Mouse (Mus musculus) embryonic facial prominence, embryonic 12.5 days (tissue): Measurements from ENCODE around the gene Cobll1. TPM values are rescaled to one million over a fixed set of nuclear protein-coding genes. Genes with fewer than 3 reads are reported as not detected.

Experiments used
- ATAC-seq: fragments of 200-750 bp; cut with Nextera tagmentation; 2 replicates; pipeline ENCODE4 v1.8.0; 2017; ENCODE audit not compliant: insufficient number of reproducible peaks, insufficient read depth, low FRiP score, low TSS enrichment
- H3K27ac ChIP-seq: fragments of 300-500 bp; sonication (generic); 2 replicates; pipeline ENCODE4 v1.5.1; 2016; ENCODE audit warnings: mild to moderate bottlenecking
- H3K27me3 ChIP-seq: fragments of 300-500 bp; sonication (generic); 2 replicates; pipeline ENCODE4 v1.6.1; 2016; ENCODE audit warnings: mild to moderate bottlenecking, moderate library complexity
- H3K36me3 ChIP-seq: fragments of 300-500 bp; sonication (generic); 2 replicates; pipeline ENCODE4 v1.6.1; 2016; ENCODE audit warnings: mild to moderate bottlenecking
- H3K4me1 ChIP-seq: fragments of 300-500 bp; sonication (generic); 2 replicates; pipeline ENCODE4 v1.6.1; 2016
- H3K4me2 ChIP-seq: fragments of 300-500 bp; sonication (generic); replicated peaks from 2 replicates; pipeline ENCODE4 v1.6.1; 2016; ENCODE audit warnings: mild to moderate bottlenecking, moderate library complexity
- H3K4me3 ChIP-seq: fragments of 300-500 bp; sonication (generic); 2 replicates; pipeline ENCODE4 v1.5.1; 2016; ENCODE audit warnings: mild to moderate bottlenecking
- H3K9ac ChIP-seq: fragments of 300-500 bp; sonication (generic); 2 replicates; pipeline ENCODE4 v1.6.1; 2016; ENCODE audit warnings: mild to moderate bottlenecking, moderate library complexity
- H3K9me3 ChIP-seq: fragments of 300-500 bp; sonication (generic); 2 replicates; pipeline ENCODE4 v1.6.1; 2016; ENCODE audit warnings: mild to moderate bottlenecking, moderate library complexity
- WGBS: fragments of 180-500 bp; shearing (Covaris S2); methylation state at CpG from one replicate; pipeline ENCODE4 v1.1.7; 2016; 5-methylcytosine and 5-hydroxymethylcytosine counted together
- polyA plus RNA-seq: library from polyadenylated mRNA; unstranded; fragments of >200 nt; fragmentation: Nextera tagmentation; extraction: Ambion mirVana; gene quantifications from 2 replicates; pipeline ENCODE4 v1.2.1, GENCODE M21; 2016

Gene Cobll1
- polyA plus RNA-seq, 1 experiment from 2014 or later, result 3.3 TPM

DNA sequence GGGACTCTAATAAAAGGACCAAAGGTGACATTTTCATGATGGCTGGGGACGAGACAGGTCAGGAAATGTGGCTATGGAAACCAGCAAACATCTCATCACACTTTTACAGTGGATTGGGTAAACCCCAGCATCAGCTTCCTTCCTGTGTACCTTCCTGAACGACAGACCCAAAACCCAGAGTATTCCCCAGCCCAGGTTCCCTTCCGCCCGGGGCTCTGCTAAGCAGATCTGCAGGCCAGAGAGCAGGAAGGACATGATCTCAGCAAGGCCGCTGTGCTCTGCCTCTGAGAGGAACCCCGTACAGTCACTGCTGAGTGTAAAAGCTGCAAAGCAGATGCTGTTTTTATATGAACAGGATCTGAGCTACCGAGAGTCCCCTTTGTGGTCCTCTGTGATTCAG lies 49.9 kb downstream of the Cobll1 start:
- Histone ChIP-seq H3K9me3 (no peaks in the 10 kb centered on the region), H3K4me3 (no peak overlapping the region), H3K4me1 (0 out of 2 replicates have a peak, but pooled peaks cover 5% of the 10 kb centered on the region), H3K4me2 (no peak overlapping the region), H3K27ac (no peak overlapping the region), H3K27me3 (no peaks in the 10 kb centered on the region), H3K36me3 (no peaks in the 10 kb centered on the region), H3K9ac (no peak overlapping the region)
- ATAC-seq, result no peak
- 42% methylated on average over 7 of the region's 7 CpGs for WGBS

DNA sequence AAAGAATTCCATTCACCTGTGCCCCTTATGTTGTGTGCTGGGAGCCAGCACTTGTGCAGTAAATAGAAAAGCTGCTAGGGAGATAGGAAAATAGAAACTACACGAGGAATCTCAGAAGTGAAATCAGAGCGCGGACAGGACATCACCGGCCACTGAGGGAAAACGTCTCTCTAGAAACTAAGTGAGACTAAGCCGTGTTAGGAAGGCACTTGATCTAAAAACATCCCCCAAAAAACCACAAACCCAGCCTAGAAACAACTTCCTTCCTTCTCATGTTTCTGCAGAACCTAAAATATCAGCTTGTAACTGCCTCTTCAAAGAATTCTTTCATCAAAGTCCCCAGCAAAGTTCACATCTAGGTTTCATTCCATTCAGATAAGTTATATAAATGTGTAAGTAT lies 50.6 kb downstream of the Cobll1 start:
- no peak for ATAC-seq
- WGBS, result 37% methylated on average over 6 of the region's 6 CpGs
- Histone ChIP-seq H3K9me3 (no peaks in the 10 kb centered on the region), H3K9ac (no peak overlapping the region), H3K27ac (no peak overlapping the region), H3K4me2 (no peak overlapping the region), H3K4me3 (no peak overlapping the region), H3K27me3 (no peaks in the 10 kb centered on the region), H3K36me3 (no peaks in the 10 kb centered on the region), H3K4me1 (0 out of 2 replicates have a peak, but pooled peaks cover 5% of the 10 kb centered on the region)

- H3K27ac ChIP-seq, result no peak overlapping the region
- no peak overlapping the region for H3K9ac ChIP-seq
- H3K27me3 ChIP-seq, result no peaks in the 10 kb centered on the region
- H3K4me1 ChIP-seq, result 0 out of 2 replicates have a peak, but pooled peaks cover 5% of the 10 kb centered on the region
- no peaks in the 10 kb centered on the region for H3K36me3 ChIP-seq
- H3K4me3 ChIP-seq, result no peak overlapping the region
- H3K9me3 ChIP-seq, result no peaks in the 10 kb centered on the region
- H3K4me2 ChIP-seq, result no peak overlapping the region
- no peak for ATAC-seq
These were observed 51.6 kb downstream of the Cobll1 start for GRCm38 (mm10) chr2:65187652-65188051.

GRCm38 (mm10) chr2:65187164-65187563 lies 52.0 kb downstream of the Cobll1 start:
- H3K27me3 ChIP-seq, result no peaks in the 10 kb centered on the region
- no peak overlapping the region for H3K9ac ChIP-seq
- no peak for ATAC-seq
- no peak overlapping the region for H3K4me2 ChIP-seq
- WGBS, result 81% methylated on average over 3 of the region's 3 CpGs
- H3K27ac ChIP-seq, result no peak overlapping the region
- H3K4me3 ChIP-seq, result no peak overlapping the region
- 0 out of 2 replicates have a peak, but pooled peaks cover 5% of the 10 kb centered on the region for H3K4me1 ChIP-seq
- H3K36me3 ChIP-seq, result no peaks in the 10 kb centered on the region
- no peaks in the 10 kb centered on the region for H3K9me3 ChIP-seq

GRCm38 (mm10) chr2:65182747-65183146 lies 56.5 kb downstream of the Cobll1 start:
- no peaks in the 10 kb centered on the region for H3K9me3 ChIP-seq
- H3K4me2 ChIP-seq, result no peak overlapping the region
- H3K4me1 ChIP-seq, result peaks cover 3% of the 10 kb centered on the region; the same call in 1 of the 2 replicates
- no peak overlapping the region for H3K4me3 ChIP-seq
- no peak overlapping the region for H3K27ac ChIP-seq
- no peaks in the 10 kb centered on the region for H3K36me3 ChIP-seq
- WGBS, result 43% methylated on average over 2 of the region's 2 CpGs
- no peaks in the 10 kb centered on the region for H3K27me3 ChIP-seq
- no peak overlapping the region for H3K9ac ChIP-seq
- ATAC-seq, result no peak

DNA sequence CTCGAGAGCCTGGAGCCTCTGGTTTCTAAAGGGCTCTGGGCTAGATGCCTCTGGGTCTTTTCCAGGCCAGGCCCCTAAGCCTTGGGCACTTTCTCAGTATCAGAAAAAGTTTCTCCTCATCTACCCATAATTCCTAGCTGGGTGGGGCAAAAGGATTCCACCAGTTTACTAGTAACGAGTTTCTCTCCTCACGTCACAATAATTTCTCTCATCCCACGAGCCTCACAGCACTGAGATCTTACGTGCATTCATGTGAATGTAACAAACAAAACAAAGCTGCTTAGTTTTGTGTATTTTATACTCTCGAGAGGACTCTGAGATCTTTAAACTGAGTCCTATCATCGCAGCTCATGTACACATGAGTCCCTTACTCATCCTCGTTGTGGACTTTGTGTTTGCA lies 57.5 kb downstream of the Cobll1 start:
- H3K4me2 ChIP-seq, result no peak overlapping the region
- peaks cover 3% of the 10 kb centered on the region; the same call in 1 of the 2 replicates for H3K4me1 ChIP-seq
- no peak for ATAC-seq
- no peak overlapping the region for H3K4me3 ChIP-seq
- H3K27me3 ChIP-seq, result no peaks in the 10 kb centered on the region
- H3K9ac ChIP-seq, result no peak overlapping the region
- no peak overlapping the region for H3K27ac ChIP-seq
- no peaks in the 10 kb centered on the region for H3K36me3 ChIP-seq
- 89% methylated on average over 8 of the region's 8 CpGs for WGBS
- H3K9me3 ChIP-seq, result no peaks in the 10 kb centered on the region

DNA sequence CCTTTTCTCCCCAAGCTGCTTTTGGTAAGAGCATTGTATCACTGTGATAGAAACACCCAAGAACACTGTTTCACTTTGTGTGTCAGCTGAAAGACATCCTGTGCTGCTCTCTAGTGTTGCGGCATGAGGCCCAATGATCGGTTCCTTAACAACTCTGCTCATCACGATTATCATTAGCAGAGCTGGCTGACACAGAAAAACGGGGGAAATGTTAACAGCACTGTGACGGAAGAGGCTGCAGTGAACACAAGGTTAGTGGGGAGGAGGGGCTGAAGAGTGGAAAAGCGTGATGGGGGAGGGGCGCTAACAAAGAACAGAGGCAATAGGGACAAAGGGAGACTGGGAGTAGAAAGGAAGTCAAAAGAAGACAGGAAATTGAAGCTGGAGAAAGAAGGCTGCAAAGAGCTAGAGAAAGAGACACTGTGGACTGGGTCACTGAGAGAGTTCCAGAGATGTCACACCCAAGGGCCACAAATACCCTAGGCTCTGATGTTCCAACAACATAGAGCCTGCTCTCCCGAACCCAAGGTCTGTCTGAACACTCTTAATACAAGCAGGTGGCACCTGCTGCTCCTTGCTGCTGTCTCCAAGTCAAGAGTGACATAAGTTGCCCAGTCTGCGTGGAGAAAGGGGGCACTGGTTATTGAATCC lies 58.0 kb downstream of the Cobll1 start:
- H3K27ac ChIP-seq, result no peak overlapping the region
- H3K4me2 ChIP-seq, result no peak overlapping the region
- ATAC-seq, result no peak

GRCm38 (mm10) chr2:65175645-65176044 lies 63.6 kb downstream of the Cobll1 start:
- no peak for ATAC-seq
- Histone ChIP-seq H3K36me3 (no peaks in the 10 kb centered on the region), H3K27ac (no peak overlapping the region), H3K4me1 (no peaks in the 10 kb centered on the region), H3K4me2 (no peak overlapping the region), H3K4me3 (no peak overlapping the region), H3K9me3 (no peaks in the 10 kb centered on the region), H3K9ac (no peak overlapping the region), H3K27me3 (no peaks in the 10 kb centered on the region)
- WGBS, result 28% methylated on average over 5 of the region's 5 CpGs

More for the DNA sequence above, 58.0 kb downstream of the Cobll1 start:
- 40% methylated on average over 9 of the region's 9 CpGs for WGBS
- Histone ChIP-seq H3K9me3 (no peaks in the 10 kb centered on the region), H3K4me3 (no peak overlapping the region), H3K4me1 (peaks cover 3% of the 10 kb centered on the region; the same call in 1 of the 2 replicates), H3K36me3 (no peaks in the 10 kb centered on the region), H3K27me3 (no peaks in the 10 kb centered on the region), H3K9ac (no peak overlapping the region)

DNA sequence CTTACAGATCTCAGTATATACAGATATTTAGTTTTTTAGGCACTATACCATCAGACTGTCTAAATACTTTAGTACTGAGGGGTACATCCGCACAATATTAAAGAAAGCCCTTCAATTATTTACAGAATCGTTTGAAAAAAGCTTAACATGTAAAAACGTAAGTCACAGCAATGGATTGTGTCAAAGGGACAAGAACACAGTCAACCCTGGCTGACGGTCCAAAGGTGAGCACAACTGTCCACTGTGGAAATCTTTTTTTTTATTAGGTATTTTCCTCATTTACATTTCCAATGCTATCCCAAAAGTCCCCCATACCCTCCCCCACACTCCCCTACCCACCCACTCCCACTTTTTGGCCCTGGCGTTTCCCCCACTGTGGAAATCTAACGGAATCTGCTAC lies 67.1 kb downstream of the Cobll1 start:
- Histone ChIP-seq H3K4me1 (no peaks in the 10 kb centered on the region), H3K4me2 (no peak overlapping the region), H3K27me3 (no peaks in the 10 kb centered on the region), H3K27ac (no peak overlapping the region), H3K9ac (no peak overlapping the region), H3K4me3 (no peak overlapping the region), H3K9me3 (no peaks in the 10 kb centered on the region), H3K36me3 (no peaks in the 10 kb centered on the region)
- no peak for ATAC-seq
- WGBS, result 86% methylated on average over 6 of the region's 6 CpGs

DNA sequence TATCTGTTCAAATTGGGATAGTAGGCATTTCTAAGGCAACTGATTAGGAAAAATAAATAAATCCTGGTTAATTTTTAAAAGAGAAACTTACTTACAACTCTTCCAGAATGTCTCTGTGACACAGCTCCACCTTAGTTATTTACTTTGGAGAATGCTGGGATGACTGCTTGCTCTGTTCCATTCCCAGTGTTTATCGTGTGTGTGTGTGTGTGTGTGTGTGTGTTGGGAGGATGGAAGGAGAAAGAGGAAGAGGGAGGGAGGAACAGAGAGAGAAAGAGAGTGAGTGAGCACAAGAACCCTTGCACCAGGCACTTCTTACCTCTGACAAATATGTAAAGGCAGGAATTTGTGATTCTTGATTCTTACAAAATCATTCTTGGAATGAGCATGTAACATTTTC lies 67.7 kb downstream of the Cobll1 start:
- WGBS, result 57% methylated on average over 1 of the region's 1 CpGs
- no peaks in the 10 kb centered on the region for H3K4me1 ChIP-seq
- H3K9ac ChIP-seq, result no peak overlapping the region
- H3K27ac ChIP-seq, result no peak overlapping the region
- no peak overlapping the region for H3K4me3 ChIP-seq
- no peaks in the 10 kb centered on the region for H3K27me3 ChIP-seq
- no peak overlapping the region for H3K4me2 ChIP-seq
- H3K36me3 ChIP-seq, result no peaks in the 10 kb centered on the region
- no peaks in the 10 kb centered on the region for H3K9me3 ChIP-seq
- ATAC-seq, result no peak

DNA sequence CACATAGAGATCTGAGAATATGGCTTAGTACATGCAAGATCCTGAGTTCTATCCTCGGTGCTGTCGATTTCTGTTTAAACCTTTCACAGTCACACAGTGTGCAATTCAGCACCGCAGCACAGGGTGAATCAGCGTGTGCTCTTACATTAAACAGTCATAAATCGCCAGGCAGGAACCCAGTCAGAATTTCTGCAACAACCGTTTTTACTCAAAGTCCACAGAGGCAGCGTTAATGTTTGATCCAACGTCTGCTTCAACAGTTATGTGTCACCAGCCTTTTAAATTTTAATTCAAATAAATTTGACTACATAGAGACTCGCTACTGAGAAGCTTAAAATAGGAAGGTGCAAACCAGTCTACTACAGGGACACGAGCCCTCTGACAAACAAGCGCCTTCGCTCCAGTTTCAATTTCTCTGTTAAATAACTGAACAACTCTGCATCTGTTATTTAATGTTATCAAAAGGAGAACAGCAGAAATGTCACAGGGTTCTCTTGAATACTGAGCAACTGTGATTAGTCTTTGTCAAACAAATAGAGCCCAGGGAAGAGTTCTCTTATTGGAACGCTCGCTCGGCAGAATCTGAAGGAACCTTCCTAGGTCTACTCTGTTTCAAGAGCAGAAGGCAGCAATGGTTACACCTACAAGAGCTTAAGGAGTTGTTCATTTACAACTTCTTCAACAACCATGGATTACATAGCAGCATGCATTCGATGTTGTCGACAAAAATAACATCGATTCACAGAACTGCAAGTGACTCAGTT lies 68.3 kb downstream of the Cobll1 start:
- no peaks in the 10 kb centered on the region for H3K27me3 ChIP-seq
- 91% methylated on average over 18 of the region's 18 CpGs for WGBS

GRCm38 (mm10) chr2:65170256-65170655 lies 68.9 kb downstream of the Cobll1 start:
- no peaks in the 10 kb centered on the region for H3K9me3 ChIP-seq
- no peak for ATAC-seq
- H3K9ac ChIP-seq, result no peak overlapping the region
- no peak overlapping the region for H3K27ac ChIP-seq
- H3K4me2 ChIP-seq, result no peak overlapping the region
- H3K36me3 ChIP-seq, result no peaks in the 10 kb centered on the region
- no peak overlapping the region for H3K4me3 ChIP-seq
- no peaks in the 10 kb centered on the region for H3K27me3 ChIP-seq
- H3K4me1 ChIP-seq, result no peaks in the 10 kb centered on the region
- WGBS, result 90% methylated on average over 5 of the region's 5 CpGs

More for the DNA sequence above, 68.3 kb downstream of the Cobll1 start:
- Histone ChIP-seq H3K4me1 (no peaks in the 10 kb centered on the region), H3K36me3 (no peaks in the 10 kb centered on the region), H3K9ac (no peak overlapping the region), H3K27ac (no peak overlapping the region), H3K9me3 (no peaks in the 10 kb centered on the region), H3K4me2 (no peak overlapping the region), H3K4me3 (no peak overlapping the region)
- ATAC-seq, result no peak
